Mouse (Mus musculus): Measurements from ENCODE around the gene Mus81.

Mus81 gene

DNA sequence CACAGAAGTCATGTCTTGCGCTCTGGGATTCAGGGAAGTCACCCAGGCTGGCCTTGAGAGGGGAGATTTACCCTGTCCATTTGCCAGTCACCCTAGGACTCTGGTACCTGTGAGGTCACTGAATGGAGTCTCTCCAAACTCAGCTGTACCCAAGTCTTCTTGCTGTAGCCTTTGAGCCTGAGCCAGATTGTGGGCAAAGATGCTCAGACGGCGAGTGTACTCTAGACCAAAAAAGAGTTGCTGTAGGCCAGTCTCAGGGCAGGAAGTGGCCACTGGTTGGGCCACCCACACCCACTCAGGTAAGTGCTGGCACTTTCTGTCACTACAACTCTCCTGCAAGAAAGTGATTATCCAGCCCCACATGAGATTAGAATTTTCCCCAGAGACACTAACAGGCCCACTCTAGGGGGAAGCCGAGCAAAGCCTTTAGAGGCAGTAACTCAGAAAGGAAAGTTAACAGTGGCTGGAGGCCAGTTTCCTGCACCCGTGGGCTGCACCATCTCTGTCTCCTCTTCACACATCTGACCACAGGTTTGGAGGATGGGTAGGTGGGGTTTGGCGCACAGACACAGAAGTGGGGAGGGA is 21.2 kb downstream of the Mus81 start:
- DNase-seq, result no peak

DNA sequence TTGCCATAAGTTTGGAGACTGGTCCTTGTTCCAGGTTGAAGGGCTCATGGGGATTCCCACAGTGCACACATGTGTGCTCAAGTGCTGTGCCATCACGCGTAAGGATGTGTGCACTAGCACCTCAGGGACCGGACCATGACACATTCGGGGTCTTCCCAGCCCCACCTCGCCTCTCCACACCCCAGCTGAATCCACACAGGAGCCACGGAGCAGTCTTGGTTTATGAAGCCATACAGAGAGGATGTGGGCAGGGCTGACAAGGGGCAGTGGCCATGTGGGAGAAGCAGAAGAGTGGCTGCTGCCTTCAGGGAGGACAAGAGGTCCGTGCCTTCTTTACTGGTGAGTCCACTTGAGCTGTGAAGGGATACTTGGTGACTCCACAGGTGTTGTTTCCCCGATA is 23.2 kb downstream of the Mus81 start:
- peak; percentile 40 for DNase-seq

DNA sequence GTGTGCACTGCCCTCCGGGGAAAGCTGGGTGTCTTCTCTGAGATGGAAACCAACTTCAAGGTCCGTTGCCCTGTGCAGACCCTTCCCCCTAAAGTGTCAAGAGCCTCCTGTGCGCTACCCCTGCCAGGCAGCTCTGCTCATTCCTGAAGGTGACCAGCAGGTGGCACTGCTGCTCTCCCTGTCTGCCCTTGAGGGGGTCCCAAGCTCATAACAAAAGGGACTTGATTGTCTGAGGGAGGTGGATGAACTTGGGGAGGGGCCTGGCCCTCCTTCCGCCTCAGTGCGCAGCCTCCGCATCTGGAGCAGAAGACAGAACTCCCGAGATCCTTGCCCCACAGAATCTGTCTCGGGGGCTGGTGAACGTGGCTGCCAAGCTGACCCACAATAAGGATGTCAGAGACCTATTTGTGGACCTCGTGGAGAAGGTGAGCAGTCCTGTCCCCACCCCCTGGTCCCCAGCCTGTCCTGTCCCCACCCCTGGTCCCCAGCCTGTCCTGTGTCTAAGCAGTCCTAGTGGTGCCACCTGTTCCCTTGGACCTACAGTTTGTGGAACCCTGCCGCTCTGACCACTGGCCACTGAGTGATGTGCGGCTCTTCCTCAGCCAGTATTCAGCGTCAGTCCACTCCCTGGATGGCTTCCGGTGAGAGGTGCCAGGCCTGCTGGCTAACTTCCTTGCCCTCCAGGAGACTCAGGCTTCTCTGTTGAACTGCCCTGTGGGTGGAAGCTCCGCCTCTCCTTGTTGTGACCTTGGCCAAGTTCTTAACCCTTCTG is 24.2 kb downstream of the Mus81 start:
- peak; percentile 74 for DNase-seq

DNA sequence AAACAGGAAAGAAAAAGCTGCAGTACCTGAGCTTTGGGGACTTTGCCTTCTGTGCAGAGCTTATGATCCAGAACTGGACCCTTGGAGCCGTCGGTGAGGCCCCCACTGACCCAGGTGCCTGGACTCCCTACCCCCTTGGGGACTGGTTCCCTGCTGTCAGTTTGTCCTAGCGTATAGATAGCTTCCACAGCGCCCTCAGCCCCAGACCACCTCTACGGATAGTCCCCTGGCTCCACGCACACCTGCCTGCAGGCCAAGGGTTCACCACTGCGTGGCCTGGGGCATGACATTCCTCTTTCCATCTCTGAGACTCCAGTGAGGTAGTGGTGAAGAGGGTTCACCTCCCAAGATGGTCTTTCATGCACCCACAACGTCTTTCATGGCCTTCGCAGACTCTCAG is 25.0 kb downstream of the Mus81 start:
- DNase-seq, result peak; percentile 49

DNA sequence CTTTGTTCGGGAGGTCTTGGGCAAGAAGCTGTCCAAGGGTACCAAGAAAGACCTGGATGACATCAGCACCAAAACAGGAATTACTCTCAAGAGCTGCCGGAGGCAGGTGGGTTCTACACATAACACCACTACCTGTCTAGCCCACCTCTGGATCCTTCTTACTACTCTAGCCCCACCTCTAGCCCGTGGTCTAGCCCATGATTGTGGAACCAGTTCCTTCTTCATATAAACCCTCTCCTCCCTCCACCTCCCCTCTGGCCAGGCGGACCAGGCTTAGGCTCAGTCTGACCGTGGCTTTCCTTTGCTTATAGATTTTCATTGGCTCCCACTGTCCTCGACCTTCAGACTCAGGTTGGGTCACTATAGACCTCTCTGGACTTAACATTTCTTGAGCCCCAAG is 26.8 kb downstream of the Mus81 start:
- no peak for DNase-seq

DNA sequence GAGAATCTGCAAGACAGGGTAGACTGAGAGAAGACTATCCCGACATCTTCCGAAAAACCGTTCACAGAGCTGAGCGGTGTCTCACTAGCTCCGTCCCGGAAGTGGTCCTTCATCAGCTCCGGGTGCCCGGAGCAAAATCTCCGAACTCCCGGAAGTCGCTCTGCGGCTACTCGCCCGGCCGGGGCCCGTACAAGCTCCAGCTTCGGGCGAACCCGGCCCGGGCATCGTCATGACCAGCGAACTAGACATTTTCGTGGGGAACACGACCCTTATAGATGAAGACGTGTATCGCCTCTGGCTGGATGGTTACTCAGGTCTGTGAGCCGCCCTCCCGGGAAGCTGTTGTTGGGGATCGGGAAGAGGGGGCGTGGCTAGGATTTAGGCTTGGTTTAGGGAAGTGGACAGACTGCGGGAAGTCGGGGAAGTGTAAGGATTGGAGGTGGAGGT is 27.7 kb downstream of the Mus81 start, which contains the start of gene Fibp:
Gene Fibp, plus strand, starts transcription at position 151 of the 447 bp plus-strand sequence.
- peak; percentile 87 for DNase-seq

DNA sequence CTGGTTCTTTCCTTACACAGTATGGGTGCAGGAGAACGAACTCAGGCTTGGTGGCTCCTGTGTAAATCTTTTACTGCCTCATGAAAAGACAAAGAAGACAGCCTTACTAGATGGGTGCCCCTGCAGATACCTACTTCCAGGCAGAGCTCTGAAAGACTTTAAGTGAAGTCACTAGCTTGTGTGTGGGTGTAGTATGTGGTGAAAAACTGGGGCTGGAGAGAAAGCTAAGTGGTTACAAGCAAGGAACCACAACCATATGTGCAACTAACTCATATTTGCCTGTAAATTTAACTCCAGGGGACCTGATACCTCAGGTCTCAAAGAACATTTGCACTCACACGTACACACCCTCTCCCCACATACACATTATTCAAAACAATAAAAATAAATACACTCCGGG is 28.3 kb downstream of the Mus81 start:
- peak; percentile 17 for DNase-seq

DNA sequence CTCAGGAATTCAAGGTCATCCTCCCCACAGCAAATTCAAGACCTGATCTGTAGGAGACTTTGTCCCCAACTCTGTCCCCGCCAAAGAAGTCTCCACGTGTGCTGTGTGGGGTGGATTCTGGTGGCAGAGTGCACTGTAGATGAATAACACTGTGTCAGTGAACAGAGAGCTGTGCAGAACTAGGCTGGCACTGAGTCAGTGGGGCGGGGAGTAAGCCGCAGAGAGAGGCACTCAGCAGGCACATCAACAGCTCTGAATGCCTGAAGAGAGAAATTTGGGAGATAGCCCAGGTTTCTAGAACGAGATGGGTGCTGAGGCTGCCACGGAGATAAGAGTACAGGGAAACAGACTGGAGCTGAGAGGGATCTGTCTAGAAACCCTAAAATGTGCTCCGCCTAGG is 29.2 kb downstream of the Mus81 start:
- peak; percentile 63 for DNase-seq

DNA sequence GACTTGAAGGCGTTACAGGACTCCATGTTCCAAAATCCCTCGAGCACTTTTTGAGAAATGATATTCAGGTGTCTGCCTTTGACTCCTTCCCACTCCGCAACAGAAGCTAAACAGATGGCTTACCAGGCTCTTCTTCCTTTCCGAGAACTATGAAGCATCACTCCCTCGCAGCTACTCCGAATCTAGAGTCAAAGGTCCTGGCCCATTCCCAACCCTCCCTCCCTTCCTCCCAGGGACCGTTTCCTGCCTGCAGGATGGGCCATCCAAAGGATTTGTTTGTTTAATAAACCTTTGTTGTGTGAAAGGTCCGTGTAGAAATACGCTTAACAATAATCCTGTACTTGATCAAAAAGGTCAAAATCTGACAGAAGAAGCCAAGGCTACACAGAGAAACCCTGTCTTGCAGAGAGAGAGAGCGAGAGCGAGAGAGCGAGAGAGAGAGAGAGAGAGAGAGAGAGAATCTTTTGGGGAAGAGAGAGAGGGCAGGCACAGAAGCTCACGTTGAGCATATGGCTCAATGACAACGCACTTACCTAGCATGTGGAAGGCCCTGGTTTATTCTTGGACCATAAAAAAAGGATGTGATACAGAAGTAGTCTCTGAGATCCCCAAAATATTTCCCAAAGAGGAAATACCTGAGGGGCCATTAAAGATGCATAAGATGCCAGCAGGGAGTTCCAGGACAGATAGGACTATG is 30.3 kb downstream of the Mus81 start, which contains the start of gene Ccdc85b:
Gene Ccdc85b, minus strand, starts transcription at position 149 of the 697 bp plus-strand sequence.
- peak; percentile 41 for DNase-seq

DNA sequence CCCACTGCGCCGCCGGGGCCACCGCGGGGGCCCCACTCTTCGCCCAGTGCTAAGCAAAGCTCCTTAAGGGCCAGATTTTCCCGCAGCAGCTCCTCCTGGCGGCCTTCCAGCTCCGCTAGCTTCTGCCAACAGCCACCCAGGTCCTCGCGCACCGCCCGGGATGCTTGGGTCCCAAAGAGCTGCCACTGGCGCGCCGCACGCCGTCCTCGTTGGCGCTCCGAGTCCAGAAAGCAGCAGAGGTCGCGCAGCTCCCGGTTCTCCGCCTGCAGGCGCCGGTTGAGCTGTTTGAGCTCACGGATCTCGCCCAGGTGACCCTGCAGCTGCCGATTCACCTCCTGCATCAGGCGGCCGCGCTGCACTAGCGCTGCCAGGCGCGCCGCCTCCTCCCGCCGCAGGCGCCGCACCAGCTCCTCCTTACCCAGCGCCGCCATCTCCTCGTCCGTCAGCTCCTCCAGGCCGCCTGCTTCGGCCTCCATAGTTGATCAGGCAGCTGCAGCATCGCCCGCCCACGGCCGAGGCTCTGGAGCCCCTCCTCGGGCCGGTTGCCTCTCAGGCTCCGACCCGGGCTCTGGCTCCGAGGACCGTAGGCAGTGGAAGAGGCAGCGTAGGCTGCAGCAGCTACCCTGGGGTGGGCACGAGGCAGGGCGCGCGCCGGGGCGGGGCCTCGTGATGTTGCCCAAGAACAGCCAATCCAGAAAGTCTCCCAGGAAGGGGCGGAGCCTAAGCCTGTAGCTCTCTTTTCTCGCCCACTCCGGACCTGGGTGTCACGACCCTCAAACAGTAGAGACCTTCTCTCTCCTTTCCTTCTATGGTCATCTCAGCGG is 31.1 kb downstream of the Mus81 start:
- DNase-seq, result peak; percentile 98

DNA sequence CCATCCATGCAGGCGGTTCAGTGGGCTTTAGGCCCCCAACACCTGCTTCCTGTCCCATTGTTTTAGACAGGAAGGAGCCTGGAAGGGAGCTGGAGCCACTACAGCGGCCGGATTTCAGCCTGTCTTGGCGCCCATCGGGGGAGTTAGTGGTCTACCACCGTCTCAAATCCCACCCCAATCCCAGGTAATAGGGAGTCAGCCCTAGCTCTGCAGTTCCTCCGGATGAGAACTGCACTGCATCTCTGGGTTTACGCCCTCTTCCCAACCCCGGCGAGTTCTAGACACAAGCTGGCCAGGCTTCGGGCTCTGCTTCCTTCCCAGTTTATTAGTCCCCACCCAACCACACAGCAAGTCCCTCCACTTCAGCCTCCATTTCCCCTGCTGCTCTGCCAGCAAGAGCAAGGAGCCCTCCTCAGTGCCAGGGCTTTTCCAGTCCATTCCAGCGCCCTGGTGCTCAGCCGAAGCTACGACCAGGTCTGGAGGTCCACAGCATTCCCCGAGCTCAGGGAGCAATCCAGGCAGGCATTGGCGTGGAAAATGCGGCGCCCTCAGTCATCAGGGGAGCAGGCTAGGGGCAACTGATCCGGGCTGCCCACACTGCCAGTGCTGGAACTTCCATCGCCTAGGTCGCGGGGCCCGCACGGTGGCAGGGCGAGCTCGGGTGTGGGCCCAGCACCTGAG is 31.8 kb downstream of the Mus81 start:
- no peak for DNase-seq

DNA sequence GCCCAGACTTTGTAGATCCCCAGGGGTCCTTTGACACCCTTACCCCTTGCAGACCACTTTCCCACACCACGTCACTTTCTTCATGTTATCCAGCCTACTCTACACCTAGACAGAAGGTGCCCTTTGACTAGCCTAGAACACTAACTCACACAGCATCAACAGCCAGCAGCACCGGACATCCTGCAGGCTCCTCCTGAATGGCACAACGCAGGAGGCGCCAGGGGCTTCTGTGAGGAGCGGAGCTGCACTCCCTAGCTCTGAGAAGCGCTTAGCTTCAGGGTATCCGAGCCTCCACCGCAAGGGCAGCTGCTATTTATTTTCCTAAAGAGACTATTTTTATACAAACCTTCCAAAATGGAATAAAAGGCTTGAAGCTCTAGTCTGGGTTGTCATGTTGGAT is 32.6 kb downstream of the Mus81 start:
- DNase-seq, result no peak

DNA sequence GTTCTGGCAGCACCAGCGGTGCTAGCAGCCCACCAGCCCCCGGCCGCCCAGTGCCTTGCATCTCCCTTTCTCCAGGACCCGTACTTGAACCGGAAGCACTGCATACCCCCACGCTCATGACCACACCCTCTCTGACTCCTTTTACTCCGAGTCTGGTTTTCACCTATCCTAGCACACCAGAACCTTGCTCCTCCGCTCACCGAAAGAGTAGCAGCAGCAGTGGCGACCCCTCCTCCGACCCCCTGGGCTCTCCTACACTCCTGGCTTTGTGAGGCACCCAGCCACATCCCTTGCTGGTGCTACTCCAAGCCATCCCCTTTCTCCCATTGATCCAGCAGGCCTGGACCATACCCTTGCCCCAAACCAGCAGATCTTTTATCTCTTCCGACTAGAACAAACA is 33.2 kb downstream of the Mus81 start:
- DNase-seq, result no peak

DNA sequence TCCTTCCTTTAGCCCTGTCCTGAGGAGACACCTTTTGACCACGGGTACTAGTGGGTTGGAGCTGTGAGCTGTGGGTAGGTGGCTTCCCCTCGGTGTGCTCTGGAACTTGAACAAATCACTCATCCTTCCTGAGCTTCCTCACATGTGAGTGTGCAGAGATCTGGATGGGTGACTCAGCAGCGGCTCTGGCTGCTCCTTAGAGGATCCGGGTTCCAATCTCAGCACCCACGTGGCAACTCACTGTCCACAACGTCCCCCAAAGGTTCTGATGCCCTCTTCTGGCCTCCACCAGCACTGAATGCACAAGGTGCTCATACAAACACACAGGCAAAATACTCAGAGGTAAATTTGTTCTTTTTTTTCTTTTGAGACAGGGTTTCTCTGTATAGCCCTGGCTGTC is 36.4 kb downstream of the Mus81 start:
- no peak for DNase-seq

DNA sequence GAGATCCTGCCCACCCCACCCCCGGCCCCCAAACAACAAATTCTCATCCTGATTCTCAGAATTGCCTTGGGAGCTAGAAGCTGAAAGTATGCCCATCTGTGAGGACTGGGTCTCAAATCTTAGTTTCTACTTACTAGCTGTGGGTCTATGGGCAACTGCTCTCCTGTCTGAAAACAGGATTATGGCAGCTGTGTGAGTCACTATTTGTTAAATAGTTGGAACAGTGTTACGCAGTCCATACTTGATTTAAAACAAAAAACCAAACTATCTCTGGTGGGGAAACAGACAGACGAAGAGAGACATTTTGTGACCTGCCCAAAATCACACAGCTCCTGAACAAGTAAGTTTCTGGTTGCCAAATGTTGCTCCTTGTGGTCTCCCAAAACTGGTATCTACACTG is 38.5 kb downstream of the Mus81 start:
- DNase-seq, result no peak

DNA sequence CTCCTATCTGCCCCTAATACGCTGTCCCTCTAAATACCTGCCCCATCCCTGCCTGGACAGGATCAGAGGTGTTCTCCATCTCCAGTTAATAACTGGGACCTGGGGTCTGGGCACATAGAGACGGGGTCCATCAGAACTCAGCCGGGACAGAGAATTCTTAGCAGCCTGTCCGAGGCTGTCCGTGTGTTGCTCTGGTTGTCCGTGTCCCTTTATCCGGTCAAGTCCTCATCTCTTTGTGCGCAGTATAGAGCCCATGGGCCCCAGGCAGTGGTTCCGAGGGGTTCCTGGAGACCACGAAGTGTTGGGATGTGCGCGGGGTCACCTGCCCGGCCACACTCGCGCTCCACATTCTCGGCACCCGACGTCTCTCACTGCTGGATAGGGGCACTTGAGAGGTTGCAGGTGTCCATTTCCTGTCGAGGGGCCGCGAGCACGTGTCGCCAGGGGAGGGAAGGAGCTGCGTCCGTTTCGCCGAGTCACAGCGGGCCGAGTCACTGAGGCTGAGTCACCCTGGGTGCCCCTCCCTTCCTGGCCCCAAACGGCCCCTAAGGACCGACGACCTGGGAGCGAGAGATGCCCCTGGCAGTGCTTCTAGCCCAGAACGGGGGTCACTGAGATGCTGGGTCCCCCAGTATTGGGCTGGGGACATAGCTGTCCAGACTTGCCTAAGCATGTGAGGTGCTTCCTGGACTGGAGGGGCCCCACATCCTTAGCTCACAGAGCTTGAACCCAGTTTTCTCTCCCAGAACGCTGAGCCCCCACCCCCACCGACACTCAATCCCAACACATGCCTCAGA is 39.6 kb downstream of the Mus81 start:
- peak; percentile 33 for DNase-seq

DNA sequence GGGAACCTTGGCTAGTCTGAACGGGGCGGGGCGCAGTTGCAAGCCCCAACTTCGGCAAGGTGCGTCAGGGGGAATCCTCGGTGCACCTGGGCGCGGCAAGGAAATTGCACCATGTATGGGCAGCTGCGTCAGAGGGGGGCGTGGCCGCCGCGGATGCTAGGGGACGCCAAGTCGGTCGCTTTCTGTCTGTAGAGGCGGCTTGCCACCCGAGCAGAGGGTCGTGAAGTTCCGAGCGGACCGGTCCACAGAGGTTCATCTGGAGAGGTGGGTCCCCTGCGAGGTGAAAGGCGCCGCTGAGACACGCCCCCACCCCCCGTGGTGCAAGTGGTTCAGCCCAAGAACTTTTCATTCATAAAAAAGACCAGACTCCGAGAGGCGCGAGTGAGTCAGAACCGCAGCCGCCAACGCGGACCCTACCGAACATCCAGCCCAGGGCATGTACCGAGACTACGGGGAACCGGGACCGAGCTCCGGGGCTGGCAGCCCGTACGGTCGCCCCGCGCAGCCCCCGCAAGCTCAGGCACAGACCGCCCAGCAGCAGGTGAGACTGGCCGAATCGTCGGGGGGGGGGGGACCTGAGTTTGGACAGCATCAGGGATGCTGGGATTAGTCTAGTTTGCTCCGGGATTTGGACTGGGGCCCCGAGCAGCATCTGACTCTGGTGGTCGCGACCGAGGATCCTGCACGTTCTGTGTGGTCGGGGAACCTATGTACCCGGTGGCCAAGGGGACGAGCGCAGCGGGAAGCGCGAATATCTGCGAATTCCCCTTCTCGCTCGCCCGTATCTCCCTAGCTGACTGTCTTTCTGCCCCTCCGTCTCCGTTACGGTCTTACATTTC is 40.5 kb downstream of the Mus81 start, which contains the start of gene Fosl1:
Gene Fosl1, plus strand, starts transcription at position 33 of the 839 bp plus-strand sequence.
- DNase-seq, result peak; percentile 78

DNA sequence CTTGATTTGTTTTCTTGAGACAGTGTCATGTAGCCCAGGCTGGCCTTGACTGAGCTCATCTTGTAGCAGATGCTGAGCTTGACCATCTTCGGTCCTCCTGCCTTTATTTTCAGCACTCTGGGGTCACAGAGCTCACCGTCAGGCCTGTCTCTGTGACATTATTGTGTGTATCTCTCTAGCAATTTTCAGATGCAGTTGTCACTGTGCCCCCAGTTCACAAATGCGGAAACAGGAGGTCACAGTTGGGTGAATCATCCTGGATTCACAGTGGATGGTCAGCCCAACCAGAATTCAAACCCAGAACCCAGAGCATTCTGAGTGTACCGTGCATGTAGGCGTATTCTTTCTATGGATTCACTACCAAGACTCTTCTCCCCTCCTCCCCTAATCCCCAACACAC is 42.5 kb downstream of the Mus81 start:
- DNase-seq, result no peak

DNA sequence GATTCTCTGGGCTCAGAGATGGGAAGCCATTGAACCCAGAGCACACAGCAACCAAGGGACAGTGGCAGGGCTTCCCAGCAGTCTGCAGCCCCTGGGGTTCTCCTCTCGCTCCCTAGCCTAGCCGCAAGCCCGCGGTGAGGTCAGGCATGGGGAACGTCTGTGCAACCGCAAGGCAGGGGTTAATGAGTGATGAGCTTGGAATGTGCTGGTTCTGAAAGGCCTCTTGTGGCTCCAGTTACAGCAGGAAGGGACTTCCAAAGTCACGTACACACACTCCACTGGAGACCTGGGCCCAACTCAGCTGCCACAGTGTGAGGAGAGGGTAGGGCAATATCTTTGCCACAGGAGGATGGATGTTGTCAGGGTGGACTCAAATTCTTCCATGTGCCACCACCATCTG is 43.2 kb downstream of the Mus81 start:
- no peak for DNase-seq

DNA sequence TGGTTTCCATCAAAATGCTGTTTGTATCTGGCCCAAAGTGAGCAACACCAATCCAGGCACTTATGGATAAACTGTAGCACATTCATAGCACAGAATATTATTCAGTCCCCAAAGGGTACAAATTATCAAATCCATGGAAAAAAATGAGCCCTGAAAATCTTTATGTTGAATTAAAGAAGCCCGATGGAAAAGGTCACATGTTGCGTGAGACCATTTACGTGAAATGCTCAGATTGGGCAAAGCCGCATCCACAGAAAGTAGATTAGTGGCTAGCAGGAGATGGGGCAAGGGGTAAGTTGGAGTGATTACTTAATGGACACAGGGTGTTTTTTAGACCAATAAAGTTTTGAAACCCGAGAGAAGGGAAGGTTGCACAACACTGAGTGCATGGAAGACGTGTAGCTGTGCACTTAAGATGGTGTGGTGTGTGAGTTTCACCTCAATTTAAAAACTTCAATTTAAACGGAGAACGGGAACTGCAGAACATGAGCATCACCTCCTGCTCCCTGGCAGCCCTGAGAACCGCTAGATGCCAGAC is 43.8 kb downstream of the Mus81 start:
- DNase-seq, result no peak

Data from cerebellum, adult 9-11 months (tissue).